Mouse (Mus musculus) urinary bladder, adult 2 months (tissue): ENCODE results near the gene Gbx2. TPM values are rescaled to one million over a fixed set of nuclear protein-coding genes. Genes with fewer than 3 reads are reported as not detected.
A peak's percentile ranks its signal among the peaks of the same experiment; 100 is the strongest.

Source experiments
- DNase-seq: peaks from one replicate; pipeline ENCODE4 v3.0.0; 2022; ENCODE audit warnings: low spot score
- polyA plus RNA-seq: library from polyadenylated mRNA; depleted of rRNA; stranded (reverse); fragments of >200 nt; gene quantifications from 2 replicates; pipeline ENCODE4 v1.2.3, GENCODE M21; 2012; rRNA removed

The Gbx2 gene
- polyA plus RNA-seq, result not detected in 2 replicates

- no peak for DNase-seq
These were observed at the start of gene Gbx2 for GRCm38 (mm10) chr1:89931120-89931519. TSS of gene Gbx2 (minus strand) at chr1:89931179.

DNA sequence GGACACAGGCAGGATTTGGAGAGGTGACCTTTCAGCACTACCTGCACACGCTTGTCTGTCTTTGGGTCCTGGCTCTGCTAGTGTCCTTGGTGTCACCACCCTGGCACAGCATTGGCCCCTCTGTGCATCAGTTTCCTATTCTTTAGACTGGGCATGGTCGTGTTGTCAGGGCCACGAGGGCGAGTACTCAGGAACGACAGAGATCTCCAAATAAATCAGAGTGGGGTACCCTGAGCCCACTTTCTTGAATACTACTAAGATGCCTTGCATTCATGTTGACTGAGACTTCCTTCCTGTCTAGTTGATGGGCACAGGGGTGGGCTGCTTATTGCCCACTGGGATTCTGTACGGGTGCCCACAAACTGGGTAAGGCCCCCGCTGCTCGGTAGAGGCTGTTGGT lies 46.3 kb upstream of the Gbx2 start:
- DNase-seq, result no peak

- DNase-seq, result no peak
These were observed 45.4 kb upstream of the Gbx2 start for GRCm38 (mm10) chr1:89976411-89976810.

- no peak for DNase-seq
These were observed 43.6 kb upstream of the Gbx2 start for GRCm38 (mm10) chr1:89974541-89974940.

DNA sequence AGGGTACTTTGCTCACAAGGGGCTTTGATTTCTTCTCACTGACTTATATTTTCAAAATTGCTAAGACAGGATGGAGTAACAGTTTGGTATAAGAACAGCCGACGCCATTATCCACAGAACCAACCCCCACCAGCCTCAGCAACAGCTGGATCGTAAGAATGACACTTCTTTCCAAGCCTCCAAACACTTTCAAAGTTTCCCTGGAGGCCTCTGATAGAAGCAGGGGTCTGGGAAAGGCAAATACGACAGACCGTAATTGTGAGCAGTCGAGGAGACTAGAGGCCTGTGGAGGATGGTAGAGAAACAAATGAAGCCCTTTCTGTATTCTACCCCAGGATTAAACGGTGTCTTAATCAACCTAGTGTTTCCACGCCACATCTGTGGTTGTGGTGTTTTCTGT lies 40.9 kb upstream of the Gbx2 start:
- DNase-seq, result no peak

DNA sequence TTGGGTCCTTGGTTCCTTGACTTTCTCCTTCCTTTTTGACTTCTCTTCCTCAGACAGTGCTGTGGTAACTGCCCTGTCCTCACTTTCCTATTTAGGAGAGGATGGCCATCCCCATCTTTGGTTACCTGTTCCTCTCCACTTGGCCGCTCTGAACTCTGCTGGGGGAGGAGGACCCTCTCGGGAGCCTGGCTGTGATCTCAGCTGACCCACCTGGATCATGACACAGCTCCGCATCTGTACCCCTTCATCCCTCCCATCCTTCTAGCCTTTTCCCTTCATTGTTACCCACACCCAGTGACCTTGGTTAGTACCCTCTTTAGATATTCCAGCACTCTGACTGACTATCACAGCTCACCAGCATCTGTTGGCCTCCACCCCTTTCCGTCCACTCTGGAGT lies 38.7 kb upstream of the Gbx2 start:
- no peak for DNase-seq

- DNase-seq, result no peak
These were observed 38.2 kb upstream of the Gbx2 start for GRCm38 (mm10) chr1:89969072-89969713.

DNA sequence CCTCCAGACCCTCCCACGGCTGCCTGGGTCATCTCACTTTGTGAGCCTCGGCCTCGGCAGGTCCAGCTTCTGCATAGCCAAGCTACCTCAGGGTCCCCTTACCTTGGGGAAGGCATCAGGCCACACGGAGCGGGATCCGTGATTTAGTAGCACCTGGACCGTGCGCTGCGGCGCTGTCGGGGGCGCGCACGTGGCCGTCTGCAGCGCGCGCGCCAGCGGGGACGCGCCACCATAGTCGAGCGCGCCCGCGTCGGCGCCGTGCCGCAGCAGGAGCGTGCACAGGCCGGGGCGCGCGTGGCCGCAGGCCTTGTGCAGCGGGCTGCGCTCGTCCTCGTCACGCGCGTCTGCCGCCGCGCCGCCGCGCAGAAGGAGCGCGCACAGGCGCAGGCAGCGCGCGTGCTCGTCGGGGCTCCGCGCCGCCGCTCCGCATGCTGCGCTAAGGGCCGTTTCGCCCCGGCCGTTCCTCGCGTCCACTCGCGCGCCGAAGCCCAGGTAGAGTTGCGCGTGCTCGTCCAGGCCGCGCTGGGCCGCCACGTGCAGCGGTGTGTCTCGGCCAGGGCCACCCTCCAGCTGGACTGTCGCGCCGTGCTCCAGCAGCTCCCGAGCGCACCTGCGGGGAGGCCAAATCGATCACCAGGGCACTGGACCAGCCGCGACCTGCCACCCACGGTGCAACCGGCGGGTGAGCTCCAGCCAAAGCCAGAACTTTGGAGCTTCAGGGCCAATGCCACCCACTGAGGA lies 37.3 kb upstream of the Gbx2 start:
- no peak for DNase-seq

GRCm38 (mm10) chr1:89967585-89967984 lies 36.6 kb upstream of the Gbx2 start:
- DNase-seq, result no peak

DNA sequence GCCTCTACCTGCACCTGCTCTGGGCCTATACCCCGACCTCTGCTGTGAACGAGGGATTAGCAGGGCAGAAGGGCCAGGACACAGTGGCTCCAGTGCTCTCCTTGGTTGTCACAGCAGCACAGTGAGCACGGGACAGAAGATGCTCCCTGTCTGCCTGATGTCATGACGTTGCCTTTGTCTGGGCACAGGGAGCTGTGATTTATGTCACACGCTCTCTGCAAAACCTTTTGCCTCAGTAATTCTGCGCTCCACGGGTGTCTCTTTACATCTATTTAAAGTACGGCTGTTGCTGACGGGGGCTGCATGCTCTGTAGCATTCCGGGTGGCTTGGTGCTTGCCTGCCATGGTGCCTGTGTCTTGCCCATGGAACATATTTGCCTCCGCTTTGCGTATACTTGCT lies 33.4 kb upstream of the Gbx2 start:
- DNase-seq, result no peak

GRCm38 (mm10) chr1:89963296-89963695 lies 32.3 kb upstream of the Gbx2 start:
- DNase-seq, result no peak

- DNase-seq, result no peak
These were observed 31.1 kb upstream of the Gbx2 start for GRCm38 (mm10) chr1:89962092-89962491.

DNA sequence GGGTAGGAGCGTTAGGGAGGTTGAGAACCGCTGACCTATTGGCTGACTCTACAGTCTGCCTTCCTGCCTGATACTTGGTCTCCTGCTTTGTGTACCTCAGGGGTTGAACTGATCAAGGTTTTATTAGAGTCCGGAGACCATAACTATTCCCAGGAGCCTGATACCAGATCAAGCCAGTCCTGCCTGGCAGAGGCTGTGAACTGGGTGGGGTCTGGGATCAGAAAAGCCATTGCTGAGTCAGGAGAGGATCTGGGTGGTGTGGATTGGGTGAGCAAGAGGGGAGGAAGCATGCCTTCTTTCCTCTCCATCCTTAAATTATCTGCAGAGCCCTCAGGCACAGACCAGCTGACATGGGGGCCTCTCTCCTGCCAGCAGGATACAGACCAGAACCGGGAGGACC lies 28.4 kb upstream of the Gbx2 start:
- DNase-seq, result no peak

DNA sequence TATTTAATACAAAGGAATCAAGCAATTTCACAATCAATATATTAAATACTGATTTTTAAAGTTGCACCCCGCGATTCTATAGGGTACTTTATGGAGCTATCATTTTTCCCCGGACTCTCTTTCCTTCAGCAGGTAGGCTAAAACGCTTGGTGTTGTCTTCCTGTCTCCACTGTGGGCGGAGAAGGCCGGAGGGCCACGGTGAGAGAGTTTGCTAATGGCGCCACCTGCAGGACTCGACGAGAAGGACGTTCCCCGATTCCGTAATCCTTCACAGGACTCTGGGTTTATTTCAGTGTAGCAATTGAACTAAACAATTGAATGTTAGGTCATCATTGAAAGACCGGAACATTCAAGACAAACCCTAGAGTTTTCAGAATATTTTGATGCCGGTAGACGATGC lies 12.2 kb upstream of the Gbx2 start:
- no peak for DNase-seq

DNA sequence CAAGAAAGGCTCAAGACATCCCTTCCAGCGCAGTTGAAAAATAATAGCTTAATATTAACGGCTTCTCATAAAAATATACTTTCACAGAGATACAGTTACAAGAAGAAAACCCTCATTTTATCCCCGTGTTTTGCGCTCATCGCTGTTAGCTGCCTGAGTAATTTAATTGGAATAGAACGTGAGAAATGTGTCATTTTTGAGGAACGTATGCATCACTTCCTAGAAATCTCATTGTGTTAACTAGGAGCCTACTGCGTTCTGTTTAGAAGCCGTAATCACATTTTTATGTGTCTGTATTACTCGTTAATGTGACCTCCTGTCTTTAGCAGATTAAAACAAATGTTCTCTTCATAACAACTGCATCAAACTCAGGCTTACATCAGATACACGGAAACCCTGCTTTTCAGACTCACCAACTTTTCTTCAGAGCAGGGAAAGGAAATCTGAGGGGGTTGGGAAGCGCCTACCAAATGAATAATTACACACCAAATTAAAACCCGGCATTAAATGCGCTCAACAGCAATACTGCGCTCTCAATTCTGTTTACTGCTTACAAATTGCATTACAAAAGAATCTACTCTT lies 11.5 kb upstream of the Gbx2 start:
- DNase-seq, result no peak

DNA sequence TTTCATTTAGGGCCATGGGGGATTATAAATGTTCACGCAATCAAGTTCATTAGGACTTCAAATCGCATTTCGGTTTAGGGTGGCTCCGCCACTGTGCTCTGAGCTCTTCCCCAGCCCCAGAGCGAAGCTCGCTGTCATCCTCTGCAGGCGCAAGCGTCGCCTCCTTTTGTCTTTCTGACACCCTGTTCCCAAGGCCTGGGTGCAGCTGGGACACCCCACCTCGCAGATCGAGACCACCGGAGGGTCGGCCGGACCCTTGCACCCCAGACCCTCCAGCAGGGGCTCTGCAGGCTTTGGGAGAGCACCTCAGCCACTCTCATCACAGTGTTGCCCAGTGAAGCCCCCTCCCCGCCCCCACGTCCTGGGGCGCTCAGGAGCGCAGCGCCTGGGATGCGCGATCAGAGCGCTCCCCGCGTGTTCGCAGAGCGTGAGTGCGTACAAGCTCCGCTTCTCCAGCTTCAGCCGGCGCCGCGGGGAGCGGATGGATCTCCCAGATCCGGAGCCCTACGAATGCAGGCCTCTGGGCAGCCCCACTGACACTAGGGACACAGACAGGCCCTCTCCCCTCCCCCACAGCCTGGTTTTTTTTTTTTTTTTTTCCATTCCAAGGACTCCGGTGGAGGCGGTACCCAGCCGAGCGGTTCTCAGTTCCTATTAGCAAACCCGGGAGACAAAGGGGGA lies 10.9 kb upstream of the Gbx2 start:
- DNase-seq, result no peak

GRCm38 (mm10) chr1:89940961-89941524 lies 10.1 kb upstream of the Gbx2 start:
- no peak for DNase-seq

DNA sequence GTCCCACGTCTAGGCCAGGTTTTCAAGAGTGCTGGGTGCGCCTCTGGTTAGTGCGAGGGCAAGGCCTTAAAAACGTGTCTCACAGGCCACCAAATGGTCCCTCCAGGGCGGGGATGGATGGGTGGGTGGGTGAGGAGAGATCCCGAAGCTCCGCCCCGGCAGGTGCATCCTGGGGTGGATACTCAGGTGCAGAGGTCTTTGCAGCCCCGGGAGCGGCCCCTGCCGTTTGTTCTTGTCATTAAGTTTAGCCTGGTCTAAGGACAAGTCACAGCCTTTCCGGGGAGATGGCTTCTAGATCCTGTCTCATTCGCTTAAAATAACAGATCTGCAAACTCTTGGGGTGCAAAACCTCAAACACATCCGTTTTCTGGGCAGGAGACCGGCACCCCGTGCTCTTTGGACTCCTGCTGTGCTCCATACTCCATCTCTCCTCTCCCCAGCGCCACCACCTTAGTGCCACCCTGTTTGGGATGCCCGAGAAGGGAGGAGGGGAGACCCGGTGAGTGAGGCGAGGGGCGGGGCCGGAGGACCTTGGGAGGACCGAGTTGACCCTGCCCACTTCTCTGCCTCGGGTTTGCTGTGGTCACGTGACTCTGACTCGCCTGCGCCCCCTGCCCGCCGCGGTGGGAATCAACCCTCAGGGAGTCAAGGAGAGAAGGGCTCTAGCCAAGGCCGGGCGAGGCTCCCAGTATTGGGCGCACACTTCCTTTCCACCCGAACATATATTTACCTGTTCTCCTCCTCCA lies 9.2 kb upstream of the Gbx2 start:
- peak; percentile 63 for DNase-seq

- no peak for DNase-seq
These were observed 8.6 kb upstream of the Gbx2 start for GRCm38 (mm10) chr1:89939596-89939960.

- DNase-seq, result no peak
These were observed 8.1 kb upstream of the Gbx2 start for GRCm38 (mm10) chr1:89938884-89939595.
